Comparison of ENCODE assay signal across 8 mouse cellular contexts in the genomic region with DNA sequence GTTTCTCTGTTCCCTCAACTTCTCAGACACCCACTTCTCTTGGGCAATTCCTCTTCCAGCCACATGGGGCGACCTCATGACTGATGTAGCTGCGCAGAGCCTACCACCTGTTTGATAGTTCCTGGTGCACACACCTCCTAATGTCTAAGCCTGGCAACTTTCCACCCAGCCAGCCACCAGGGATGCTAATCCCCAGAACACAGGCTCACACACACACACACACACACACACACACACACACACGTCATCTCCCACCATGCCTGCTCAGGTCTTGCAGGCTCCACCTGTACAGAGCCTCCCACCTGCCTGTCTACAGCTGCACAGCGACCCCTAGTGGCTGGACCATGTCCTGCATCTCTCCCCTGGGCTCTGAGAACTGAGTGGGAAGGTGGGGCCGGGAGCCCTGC. TPM values are rescaled to one million over a fixed set of nuclear protein-coding genes. Genes with fewer than 3 reads are reported as not detected.
A peak's percentile ranks its signal among the peaks of the same experiment; 100 is the strongest.
DNase-seq lines count a peak whose midpoint lies in the region; ATAC-seq and TF ChIP-seq lines count a peak whose summit lies in the region.

No protein-coding gene starts in this region.

- no peak overlapping the region for H3K4me2 ChIP-seq in kidney, postnatal 0 days (ENCODE audit: low read length)
- H3K4me2 ChIP-seq in neural tube, embryonic 14.5 days (ENCODE audit: low read depth, low read length): no peak overlapping the region

- H3K9ac ChIP-seq in kidney, postnatal 0 days (ENCODE audit: low read depth, low read length): no peak overlapping the region
- no peak overlapping the region for H3K9ac ChIP-seq in neural tube, embryonic 14.5 days (replicated peaks; ENCODE audit: low read depth, low read length)

- H3K36me3 ChIP-seq in kidney, postnatal 0 days (ENCODE audit: insufficient read depth, low read length): peaks cover 64% of the 10 kb centered on the region
- H3K36me3 ChIP-seq in neural tube, embryonic 14.5 days (ENCODE audit: control insufficient read depth, insufficient read depth, low read length): peaks cover 69% of the 10 kb centered on the region

- no peaks in the 10 kb centered on the region for H3K27me3 ChIP-seq in kidney, postnatal 0 days (ENCODE audit: insufficient read depth, low read length)
- H3K27me3 ChIP-seq in neural tube, embryonic 14.5 days (ENCODE audit: control insufficient read depth, insufficient read depth, low read length): no peaks in the 10 kb centered on the region

- H3K9me3 ChIP-seq in kidney, postnatal 0 days (replicated peaks; ENCODE audit: low read length): no peaks in the 10 kb centered on the region
- H3K9me3 ChIP-seq in neural tube, embryonic 14.5 days (ENCODE audit: control insufficient read depth, low read length): no peaks in the 10 kb centered on the region

- H3K4me1 ChIP-seq in kidney, postnatal 0 days (replicated peaks; ENCODE audit: insufficient read depth, low read length): no peaks in the 10 kb centered on the region
- no peaks in the 10 kb centered on the region for H3K4me1 ChIP-seq in neural tube, embryonic 14.5 days (ENCODE audit: control insufficient read depth, insufficient read depth, low read length)

- ATAC-seq in kidney, postnatal 0 days (replicated peaks; ENCODE audit: low FRiP score, low read depth): peak; percentile 37
- peak; percentile 56; the same call in 1 of the 2 replicates for ATAC-seq in neural tube, embryonic 14.5 days (ENCODE audit: low read depth)

- DNase-seq in A20 (ENCODE audit: low read depth, low spot score) (peak; percentile 82), adipocyte (ENCODE audit: low spot score) (peak; percentile 59)
- peak; percentile 75 for DNase-seq in embryo, embryonic 10.5 days (ENCODE audit: low spot score)
- peak; percentile 57 to 65 for DNase-seq in heart, adult 9 months (ENCODE audit: low spot score in 2 of 2)
- peak; percentile 77 for DNase-seq in kidney, postnatal 0 days (ENCODE audit: low spot score)
- DNase-seq in lung, adult 18-20 months: peak; percentile 80 to 85
- DNase-seq in testis, postnatal 10 days (ENCODE audit: low spot score): peak; percentile 90

- H3K27ac ChIP-seq in kidney, postnatal 0 days: no peak overlapping the region
- no peak overlapping the region for H3K27ac ChIP-seq in neural tube, embryonic 14.5 days (ENCODE audit: low read depth, low read length)

- no peak overlapping the region for H3K4me3 ChIP-seq in kidney, postnatal 0 days (replicated peaks; ENCODE audit: low read depth, low read length)
- no peak overlapping the region for H3K4me3 ChIP-seq in neural tube, embryonic 14.5 days (ENCODE audit: low read depth, low read length)

- 47% methylated on average over 5 of the region's 5 CpGs for WGBS in kidney, postnatal 0 days
- 48% methylated on average over 5 of the region's 5 CpGs for WGBS in neural tube, embryonic 14.5 days

- TF ChIP-seq CTCF in kidney, postnatal 0 days (IDR thresholded peaks at IDR 0.05; ENCODE audit: low read depth): peak; percentile 97

RNA-seq across cellular contexts. Expression of gene Slc44a4, which starts 2.3 kb away (rescaled TPM):
- 24.2 and 27.3 TPM in 2 replicates for polyA plus RNA-seq in kidney, postnatal 0 days (2015; fragmentation: Nextera tagmentation; extraction: Ambion mirVana)
- not detected in 2 replicates for polyA plus RNA-seq in neural tube, embryonic 14.5 days (2014; fragmentation: Nextera tagmentation; extraction: Ambion mirVana)

RNA-seq across cellular contexts. Expression of gene Ehmt2, which starts 13.7 kb away (rescaled TPM):
- 44.1 and 49.1 TPM in 2 replicates for polyA plus RNA-seq in kidney, postnatal 0 days (2015; fragmentation: Nextera tagmentation; extraction: Ambion mirVana)
- polyA plus RNA-seq in neural tube, embryonic 14.5 days (2014; fragmentation: Nextera tagmentation; extraction: Ambion mirVana): 78.1 and 86.8 TPM in 2 replicates

RNA-seq across cellular contexts. Expression of gene C2, which starts 13.9 kb away (rescaled TPM):
- 7.0 and 7.4 TPM in 2 replicates for polyA plus RNA-seq in kidney, postnatal 0 days (2015; fragmentation: Nextera tagmentation; extraction: Ambion mirVana)
- polyA plus RNA-seq in neural tube, embryonic 14.5 days (2014; fragmentation: Nextera tagmentation; extraction: Ambion mirVana): 1.5 and 2.1 TPM in 2 replicates

RNA-seq across cellular contexts. Expression of gene Neu1, which starts 19.1 kb away (rescaled TPM):
- 92.0 and 101 TPM in 2 replicates for polyA plus RNA-seq in kidney, postnatal 0 days (2015; fragmentation: Nextera tagmentation; extraction: Ambion mirVana)
- polyA plus RNA-seq in neural tube, embryonic 14.5 days (2014; fragmentation: Nextera tagmentation; extraction: Ambion mirVana): 27.4 and 30.1 TPM in 2 replicates

RNA-seq across cellular contexts. Expression of gene Gm20547, which starts 30.1 kb away (rescaled TPM):
- not detected in 2 replicates for polyA plus RNA-seq in kidney, postnatal 0 days (2015; fragmentation: Nextera tagmentation; extraction: Ambion mirVana)
- not detected in 2 replicates for polyA plus RNA-seq in neural tube, embryonic 14.5 days (2014; fragmentation: Nextera tagmentation; extraction: Ambion mirVana)

Comparison
In these comparisons a context has a peak if more than half of its experiments do, and no peak if none do; other contexts are left out.
1. RNA of gene Slc44a4, which starts 2.3 kb away (polyA plus RNA-seq): 24.2 to 27.3 TPM in kidney, postnatal 0 days; not detected in neural tube, embryonic 14.5 days; every median in the first group is over 10 times any median in the second.
2. Peak in every context shown above with its lines, with median percentiles within 50 percentile points of each other: DNase-seq.